Mouse (Mus musculus) hindbrain, postnatal 0 days (tissue): ENCODE measurements around the gene Nlrc5. TPM values are rescaled to one million over a fixed set of nuclear protein-coding genes. Genes with fewer than 3 reads are reported as not detected.

ENCODE experiments used
- ATAC-seq: fragments of 200-750 bp; cut with Nextera tagmentation; 2 replicates; pipeline ENCODE4 v1.8.0; 2017; ENCODE audit warnings: mild to moderate bottlenecking, moderate TSS enrichment, moderate library complexity
- DNase-seq: peaks from one replicate; pipeline ENCODE4 v3.0.0-alpha.2; 2015; ENCODE audit warnings: low spot score
- H3K27ac ChIP-seq: fragments of 300-500 bp; sonication (generic); 2 replicates; pipeline ENCODE4 v1.5.1; 2014; ENCODE audit warnings: mild to moderate bottlenecking
- H3K27me3 ChIP-seq: fragments of 300-500 bp; sonication (generic); 2 replicates; pipeline ENCODE4 v1.6.1; 2014; ENCODE audit warnings: low read length, mixed read lengths; ENCODE audit not compliant: insufficient read depth
- H3K36me3 ChIP-seq: fragments of 300-500 bp; sonication (generic); 2 replicates; pipeline ENCODE4 v1.6.1; 2014; ENCODE audit warnings: low read length, mixed read lengths; ENCODE audit not compliant: insufficient read depth
- H3K4me1 ChIP-seq: fragments of 300-500 bp; sonication (generic); 2 replicates; pipeline ENCODE4 v1.6.1; 2014; ENCODE audit warnings: antibody characterized with exemption, low read length, mixed read lengths; ENCODE audit not compliant: insufficient read depth
- H3K4me2 ChIP-seq: fragments of 300-500 bp; sonication (generic); 2 replicates; pipeline ENCODE4 v1.6.1; 2014; ENCODE audit warnings: low read depth, mild to moderate bottlenecking, low read length, moderate library complexity, mixed read lengths
- H3K4me3 ChIP-seq: fragments of 300-500 bp; sonication (generic); 2 replicates; pipeline ENCODE4 v1.5.1; 2014; ENCODE audit warnings: low read length
- H3K9ac ChIP-seq: fragments of 300-500 bp; sonication (generic); replicated peaks from 2 replicates; pipeline ENCODE4 v1.6.1; 2014; ENCODE audit warnings: mild to moderate bottlenecking, low read length, moderate library complexity, mixed read lengths
- H3K9me3 ChIP-seq: fragments of 300-500 bp; sonication (generic); 2 replicates; pipeline ENCODE4 v1.6.1; 2016; ENCODE audit warnings: low read length, mixed read lengths
- CTCF ChIP-seq: IDR thresholded peaks from 2 replicates; pipeline ENCODE4 v1.5.1; 2016; ENCODE audit warnings: antibody characterized with exemption, control low read depth, low read depth
- WGBS: fragments of 180-500 bp; shearing (Covaris S2); extraction: QIAGEN DNeasy Blood & Tissue Kit; methylation state at CpG from one replicate; pipeline ENCODE4 v1.1.7; 2014; 5-methylcytosine and 5-hydroxymethylcytosine counted together
- polyA plus RNA-seq: library from polyadenylated mRNA; unstranded; fragments of >200 nt; fragmentation: Nextera tagmentation; extraction: Ambion mirVana; gene quantifications from 2 replicates; pipeline ENCODE4 v1.2.1, GENCODE M21; 2015
- total RNA-seq: library from RNA; depleted of rRNA; stranded (reverse); fragments of >200 nt; gene quantifications from 2 replicates; pipeline ENCODE4 v1.2.3, GENCODE M21; 2014

Nlrc5 gene
- total and polyA plus RNA-seq, 2 experiments from 2014 or later, result 0.38 to 0.89 TPM

DNA sequence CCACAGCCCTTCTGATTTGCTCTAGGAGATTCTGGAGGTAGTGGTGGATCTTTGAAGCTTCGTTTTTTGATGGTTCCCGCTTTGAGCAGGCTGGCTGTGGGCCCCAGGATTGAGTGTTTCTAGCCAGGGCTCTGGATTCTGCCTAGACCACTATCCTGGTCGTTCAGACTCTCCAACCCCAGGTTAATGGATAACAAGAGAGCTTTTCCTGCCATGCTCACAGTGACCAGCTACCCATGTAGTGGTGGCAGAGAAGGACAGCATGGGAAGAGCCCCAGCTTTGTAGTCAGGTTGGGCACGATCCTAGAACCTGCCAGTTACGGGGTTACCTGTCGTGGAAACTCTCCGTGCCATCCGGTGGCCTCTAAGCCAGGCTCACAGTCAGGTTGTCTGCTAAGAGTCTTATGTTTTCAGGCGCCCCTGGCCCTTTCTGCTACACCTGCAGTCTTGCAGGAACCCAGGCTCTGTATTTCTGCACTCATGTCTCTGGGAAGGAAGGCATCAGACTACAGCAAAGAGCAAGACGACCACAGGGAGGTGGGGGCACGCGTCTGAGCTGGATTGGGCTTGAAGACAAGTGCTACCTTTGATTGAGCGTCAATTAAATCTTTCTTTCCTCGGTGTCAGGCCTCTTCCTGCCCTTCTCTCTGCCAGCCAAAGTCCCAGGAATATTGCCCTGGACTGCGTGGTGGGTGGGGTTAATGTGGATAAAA lies 132.4 kb downstream of the Nlrc5 start:
- H3K27me3 ChIP-seq, result no peaks in the 10 kb centered on the region
- H3K4me2 ChIP-seq, result peak overlapping the region; percentile 30
- peak overlapping the region; percentile 81 for H3K27ac ChIP-seq
- H3K9me3 ChIP-seq, result no peaks in the 10 kb centered on the region
- peak; percentile 27 for ATAC-seq
- H3K9ac ChIP-seq, result peak overlapping the region; percentile 28; the same call in 1 of the 2 replicates
- peak; percentile 50 for DNase-seq
- no peak overlapping the region for H3K4me3 ChIP-seq
- WGBS, result 39% methylated on average over 15 of the region's 15 CpGs
- TF ChIP-seq CTCF, result no peak
- H3K4me1 ChIP-seq, result peaks cover 26% of the 10 kb centered on the region
- H3K36me3 ChIP-seq, result no peaks in the 10 kb centered on the region

DNA sequence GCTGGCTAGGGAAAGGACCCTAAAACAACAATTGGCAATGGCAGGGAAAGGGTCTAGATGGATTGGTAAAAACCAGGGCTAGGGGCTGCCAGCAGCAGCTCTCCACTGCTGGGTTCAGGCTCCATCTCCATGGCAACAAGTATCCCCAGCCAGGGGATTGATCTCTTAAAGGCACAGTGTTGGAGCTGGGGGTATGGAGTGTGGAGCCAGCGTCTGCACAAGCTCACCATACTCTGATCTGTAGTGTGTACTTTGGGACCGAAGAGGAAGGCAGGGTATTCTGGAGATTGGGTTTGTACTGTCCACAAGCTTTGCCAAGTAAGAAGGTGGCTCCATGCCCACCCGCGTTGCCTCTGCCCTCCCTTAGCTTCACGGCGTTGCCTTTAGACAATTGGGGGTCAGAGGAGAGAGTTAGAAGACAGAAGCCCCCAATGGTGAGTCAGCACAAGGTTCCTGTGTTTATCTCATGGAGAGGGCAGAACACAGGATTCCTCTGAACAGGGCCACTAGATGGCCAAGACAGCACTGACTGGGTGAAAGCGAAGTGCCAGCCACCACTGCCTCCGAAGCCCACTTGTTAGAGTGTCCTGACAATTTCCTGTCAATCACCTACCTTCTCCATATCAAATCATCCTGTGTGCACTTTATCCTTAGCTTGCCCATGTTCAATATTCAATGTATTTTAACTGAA lies 133.1 kb downstream of the Nlrc5 start:
- TF ChIP-seq CTCF, result peak; percentile 48; the same call in 1 of the 2 replicates
- ATAC-seq (peak; percentile 91), DNase-seq (peak; percentile 87)
- no peaks in the 10 kb centered on the region for H3K36me3 ChIP-seq
- H3K27me3 ChIP-seq, result no peaks in the 10 kb centered on the region
- 0 out of 2 replicates have a peak overlapping the region, but pooled peaks have one; percentile 28 for H3K9ac ChIP-seq
- H3K4me1 ChIP-seq, result peaks cover 26% of the 10 kb centered on the region
- no peak overlapping the region for H3K4me3 ChIP-seq
- H3K27ac ChIP-seq, result peak overlapping the region; percentile 81
- peak overlapping the region; percentile 30 for H3K4me2 ChIP-seq
- WGBS, result 20% methylated on average over 8 of the region's 8 CpGs
- no peaks in the 10 kb centered on the region for H3K9me3 ChIP-seq

GRCm38 (mm10) chr8:94568098-94568497 lies 133.9 kb downstream of the Nlrc5 start:
- Histone ChIP-seq H3K9ac (no peak overlapping the region), H3K27me3 (no peaks in the 10 kb centered on the region), H3K9me3 (no peaks in the 10 kb centered on the region), H3K27ac (peak overlapping the region; percentile 81; the same call in 1 of the 2 replicates), H3K4me1 (peaks cover 26% of the 10 kb centered on the region), H3K36me3 (no peaks in the 10 kb centered on the region), H3K4me2 (no peak overlapping the region), H3K4me3 (no peak overlapping the region)
- DNase-seq, result no peak
- WGBS, result 92% methylated on average over 8 of the region's 8 CpGs
- ATAC-seq, result no peak
- TF ChIP-seq CTCF, result no peak

GRCm38 (mm10) chr8:94569419-94569818 lies 135.3 kb downstream of the Nlrc5 start:
- DNase-seq, result no peak
- no peak for TF ChIP-seq CTCF
- H3K4me2 ChIP-seq, result no peak overlapping the region
- no peaks in the 10 kb centered on the region for H3K9me3 ChIP-seq
- WGBS, result 64% methylated on average over 1 of the region's 1 CpGs
- H3K27me3 ChIP-seq, result no peaks in the 10 kb centered on the region
- peaks cover 26% of the 10 kb centered on the region for H3K4me1 ChIP-seq
- 0 out of 2 replicates have a peak, but pooled peaks cover 6% of the 10 kb centered on the region for H3K36me3 ChIP-seq
- ATAC-seq, result no peak
- H3K27ac ChIP-seq, result no peak overlapping the region
- no peak overlapping the region for H3K4me3 ChIP-seq
- H3K9ac ChIP-seq, result no peak overlapping the region

- H3K27me3 ChIP-seq, result no peaks in the 10 kb centered on the region
- no peak overlapping the region for H3K4me3 ChIP-seq
- no peak overlapping the region for H3K4me2 ChIP-seq
- H3K27ac ChIP-seq, result no peak overlapping the region
- H3K9ac ChIP-seq, result no peak overlapping the region
- peaks cover 16% of the 10 kb centered on the region for H3K4me1 ChIP-seq
- no peak for ATAC-seq
- peaks cover 23% of the 10 kb centered on the region for H3K36me3 ChIP-seq
- WGBS, result 69% methylated on average over 2 of the region's 2 CpGs
- TF ChIP-seq CTCF, result no peak
- H3K9me3 ChIP-seq, result no peaks in the 10 kb centered on the region
- no peak for DNase-seq
These were observed 137.7 kb downstream of the Nlrc5 start for GRCm38 (mm10) chr8:94571896-94572295.

GRCm38 (mm10) chr8:94574159-94574907 lies 140.2 kb downstream of the Nlrc5 start:
- Histone ChIP-seq H3K9me3 (no peaks in the 10 kb centered on the region), H3K36me3 (peaks cover 41% of the 10 kb centered on the region), H3K27me3 (no peaks in the 10 kb centered on the region), H3K27ac (peak overlapping the region; percentile 78), H3K4me1 (no peaks in the 10 kb centered on the region; the same call in none of the 2 replicates), H3K4me3 (no peak overlapping the region), H3K9ac (no peak overlapping the region), H3K4me2 (0 out of 2 replicates have a peak overlapping the region, but pooled peaks have one; percentile 10)
- DNase-seq (peak; percentile 89), ATAC-seq (peak; percentile 82)
- TF ChIP-seq CTCF, result peak; percentile 53
- 41% methylated on average over 16 of the region's 16 CpGs for WGBS
